Mouse (Mus musculus): ENCODE results near the gene Dio1. TPM values are rescaled to one million over a fixed set of nuclear protein-coding genes. Genes with fewer than 3 reads are reported as not detected.

Gene Dio1
- 274 TPM for polyA plus RNA-seq (2014; fragmentation: Illumina TruSeq; extraction: RNeasy Lipid Tissue Mini Kit (QIAGEN cat#74804); ENCODE audit: low read depth, low replicate concordance)

DNA sequence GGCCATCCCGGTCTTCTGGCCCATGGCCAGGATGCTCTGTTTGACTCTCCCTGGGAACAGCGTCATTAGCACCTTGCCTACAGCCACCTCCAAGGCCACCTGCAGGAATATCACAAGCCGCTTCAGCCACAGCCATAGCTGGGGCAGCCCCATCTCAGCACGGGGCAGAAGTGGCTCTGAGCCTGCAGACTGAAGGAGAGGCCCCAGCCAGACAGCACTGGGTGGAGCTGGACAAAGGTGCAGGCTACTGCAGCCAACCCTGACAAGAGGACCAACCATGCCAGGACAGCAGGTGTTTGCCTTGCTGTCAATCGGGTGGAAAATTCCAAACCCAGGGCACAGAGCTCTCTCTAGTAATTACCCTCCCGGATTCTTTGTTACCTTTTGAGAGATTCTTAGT is at the start of gene Dio1:
TSS of gene Dio1 (minus strand) at position 204 of the 400 bp plus-strand sequence.

DNA sequence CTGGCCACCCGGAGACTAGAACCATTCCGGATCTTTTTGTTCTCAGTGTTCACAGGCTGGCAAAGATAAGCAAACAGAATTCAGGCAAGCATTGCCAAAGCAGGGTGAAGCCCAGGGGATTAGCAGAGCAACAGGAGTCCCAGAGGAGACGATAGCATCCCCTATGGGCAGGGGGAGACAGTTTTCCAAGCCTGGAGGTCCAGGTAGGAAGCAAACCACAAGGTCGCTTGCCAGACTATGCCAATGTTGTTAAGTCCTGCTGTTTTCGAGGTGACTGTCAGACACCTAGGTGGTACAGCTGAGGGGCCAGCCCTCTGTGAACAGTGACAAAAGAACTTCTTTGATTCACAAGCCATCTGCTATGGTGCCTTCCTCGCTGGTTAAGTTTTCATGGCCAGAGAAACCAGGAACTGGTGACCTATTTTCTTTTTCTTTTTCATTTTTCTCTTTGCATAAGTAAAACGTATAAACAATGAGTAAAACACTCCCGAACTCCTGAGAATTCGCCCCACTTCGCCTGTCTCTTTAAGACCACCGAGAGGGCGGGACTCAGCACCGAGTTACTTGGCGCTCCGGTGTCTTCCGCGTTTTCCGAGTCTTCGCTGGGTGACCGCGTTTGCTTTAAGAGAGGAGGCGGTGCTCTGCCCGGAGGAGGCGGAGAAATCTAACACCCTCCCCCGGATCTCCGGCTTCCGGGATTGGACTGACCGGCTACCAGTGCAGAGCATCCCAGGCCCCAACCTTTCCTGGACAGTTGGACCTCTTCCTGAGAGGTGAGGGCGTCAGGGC is 6.9 kb upstream of the Dio1 start, which contains the start of gene Yipf1:
TSS of gene Yipf1 (plus strand) at position 674 of the 789 bp plus-strand sequence.

DNA sequence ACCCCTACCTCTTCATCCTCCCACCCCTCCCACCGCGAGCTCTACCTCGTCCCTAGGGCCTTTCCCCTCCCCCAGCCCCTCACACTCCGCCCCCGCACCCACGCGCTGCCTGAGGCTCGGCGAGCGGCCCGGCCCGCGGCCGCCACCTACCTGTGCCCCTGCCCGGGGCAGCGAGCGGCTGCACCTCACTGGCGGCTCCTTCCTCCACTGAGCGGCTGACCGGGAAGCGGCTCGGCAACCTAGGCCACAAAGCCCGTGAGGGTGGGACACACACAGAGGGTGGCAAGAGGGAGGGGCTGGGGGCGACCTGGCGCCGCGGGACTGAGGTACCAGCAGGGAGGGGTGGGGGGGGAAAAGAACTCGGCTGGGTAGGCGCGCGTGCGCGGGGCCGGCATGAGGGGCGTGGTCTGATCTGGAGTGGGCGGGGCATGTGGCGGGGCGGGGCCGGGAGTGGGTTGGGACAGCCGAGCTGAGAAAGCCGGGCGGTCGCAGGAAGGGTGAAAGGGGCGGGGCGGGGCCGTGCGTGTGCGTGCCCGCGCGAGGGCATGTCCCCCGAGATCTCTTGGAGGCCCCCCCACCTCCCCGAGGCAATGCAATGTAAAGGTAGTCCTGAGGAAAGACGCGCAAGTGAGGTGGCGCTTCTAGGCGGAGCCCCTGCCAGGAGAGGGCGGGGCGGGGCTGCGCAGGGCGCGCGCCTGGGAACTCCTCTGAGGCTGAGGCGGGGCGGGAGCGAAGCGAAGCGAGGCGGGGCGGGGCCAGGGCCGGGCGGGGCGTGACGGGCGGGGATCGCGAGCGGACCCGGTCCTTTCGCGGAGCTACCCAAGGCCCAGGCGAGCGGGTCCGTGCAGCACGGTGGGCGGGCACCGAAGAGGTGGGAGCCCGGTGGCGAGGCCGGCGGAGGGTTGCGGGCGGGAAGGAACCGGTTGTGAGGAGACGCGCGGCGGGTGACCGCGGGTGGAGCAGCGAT is 53.6 kb downstream of the Dio1 start, which contains the start of the genes Lrrc42 and Hspb11:
TSS of gene Lrrc42 (minus strand) at position 408 of the 967 bp plus-strand sequence.
TSS of gene Hspb11 (plus strand) at position 469 of the 967 bp plus-strand sequence.

Other genes starting within 250 kb of the Dio1 start
- gene Mrpl37, start 240.3 kb downstream of the Dio1 start, polyA plus RNA-seq (2014; fragmentation: Illumina TruSeq; extraction: RNeasy Lipid Tissue Mini Kit (QIAGEN cat#74804); ENCODE audit: low read depth, low replicate concordance), result 23.5 TPM
- gene Cyb5rl, start 240.2 kb downstream of the Dio1 start, polyA plus RNA-seq (2014; fragmentation: Illumina TruSeq; extraction: RNeasy Lipid Tissue Mini Kit (QIAGEN cat#74804); ENCODE audit: low read depth, low replicate concordance), result 1.6 TPM
- gene Cdcp2, start 210.3 kb downstream of the Dio1 start, polyA plus RNA-seq (2014; fragmentation: Illumina TruSeq; extraction: RNeasy Lipid Tissue Mini Kit (QIAGEN cat#74804); ENCODE audit: low read depth, low replicate concordance), result not detected
- 596 TPM for gene Tmem59, start 128.8 kb downstream of the Dio1 start, polyA plus RNA-seq (2014; fragmentation: Illumina TruSeq; extraction: RNeasy Lipid Tissue Mini Kit (QIAGEN cat#74804); ENCODE audit: low read depth, low replicate concordance)
- gene Tceanc2, start 128.1 kb downstream of the Dio1 start, polyA plus RNA-seq (2014; fragmentation: Illumina TruSeq; extraction: RNeasy Lipid Tissue Mini Kit (QIAGEN cat#74804); ENCODE audit: low read depth, low replicate concordance), result 23.3 TPM
- gene Ldlrad1, start 98.0 kb downstream of the Dio1 start, polyA plus RNA-seq (2014; fragmentation: Illumina TruSeq; extraction: RNeasy Lipid Tissue Mini Kit (QIAGEN cat#74804); ENCODE audit: low read depth, low replicate concordance), result not detected
- gene Lrrc42, start 53.6 kb downstream of the Dio1 start, polyA plus RNA-seq (2014; fragmentation: Illumina TruSeq; extraction: RNeasy Lipid Tissue Mini Kit (QIAGEN cat#74804); ENCODE audit: low read depth, low replicate concordance), result 18.2 TPM
- gene Hspb11, start 53.6 kb downstream of the Dio1 start, polyA plus RNA-seq (2014; fragmentation: Illumina TruSeq; extraction: RNeasy Lipid Tissue Mini Kit (QIAGEN cat#74804); ENCODE audit: low read depth, low replicate concordance), result 30.8 TPM
- 33.7 TPM for gene Yipf1, start 7.2 kb upstream of the Dio1 start, polyA plus RNA-seq (2014; fragmentation: Illumina TruSeq; extraction: RNeasy Lipid Tissue Mini Kit (QIAGEN cat#74804); ENCODE audit: low read depth, low replicate concordance)
- 7.5 TPM for gene Ndc1, start 60.6 kb upstream of the Dio1 start, polyA plus RNA-seq (2014; fragmentation: Illumina TruSeq; extraction: RNeasy Lipid Tissue Mini Kit (QIAGEN cat#74804); ENCODE audit: low read depth, low replicate concordance)
- gene Glis1, start 127.4 kb upstream of the Dio1 start, polyA plus RNA-seq (2014; fragmentation: Illumina TruSeq; extraction: RNeasy Lipid Tissue Mini Kit (QIAGEN cat#74804); ENCODE audit: low read depth, low replicate concordance), result not detected

All from liver, adult 10 weeks (tissue).